Mouse (Mus musculus) retina, adult 2 months (tissue): ENCODE data around the gene Fras1.

Experiments used
- DNase-seq: peaks from one replicate; pipeline ENCODE4 v3.0.0-alpha.2; 2012; ENCODE audit warnings: low read depth, low spot score

Gene Fras1

GRCm38 (mm10) chr5:96402555-96402954 is 28.8 kb downstream of the Fras1 start:
- no peak for DNase-seq

GRCm38 (mm10) chr5:96405139-96405842 is 31.5 kb downstream of the Fras1 start:
- no peak for DNase-seq

- no peak for DNase-seq
These were observed 34.5 kb downstream of the Fras1 start for GRCm38 (mm10) chr5:96408291-96408690.

GRCm38 (mm10) chr5:96412754-96413394 is 39.1 kb downstream of the Fras1 start:
- no peak for DNase-seq

GRCm38 (mm10) chr5:96417121-96417520 is 43.4 kb downstream of the Fras1 start:
- no peak for DNase-seq

- no peak for DNase-seq
These were observed 47.8 kb downstream of the Fras1 start for GRCm38 (mm10) chr5:96421550-96421949.

GRCm38 (mm10) chr5:96422716-96423115 is 49.0 kb downstream of the Fras1 start:
- DNase-seq, result no peak

GRCm38 (mm10) chr5:96425391-96425790 is 51.6 kb downstream of the Fras1 start:
- DNase-seq, result no peak

- DNase-seq, result no peak
These were observed 55.9 kb downstream of the Fras1 start for GRCm38 (mm10) chr5:96429532-96430141.

GRCm38 (mm10) chr5:96437870-96438269 is 64.1 kb downstream of the Fras1 start:
- no peak for DNase-seq

GRCm38 (mm10) chr5:96439811-96440210 is 66.1 kb downstream of the Fras1 start:
- no peak for DNase-seq

- no peak for DNase-seq
These were observed 73.7 kb downstream of the Fras1 start for GRCm38 (mm10) chr5:96447460-96447859.

GRCm38 (mm10) chr5:96452027-96452426 is 78.3 kb downstream of the Fras1 start:
- no peak for DNase-seq

GRCm38 (mm10) chr5:96453386-96453785 is 79.6 kb downstream of the Fras1 start:
- DNase-seq, result no peak

- DNase-seq, result no peak
These were observed 80.7 kb downstream of the Fras1 start for GRCm38 (mm10) chr5:96454422-96454821.

- DNase-seq, result no peak
These were observed 81.5 kb downstream of the Fras1 start for GRCm38 (mm10) chr5:96455241-96455640.

GRCm38 (mm10) chr5:96457436-96457958 is 83.7 kb downstream of the Fras1 start:
- no peak for DNase-seq

- DNase-seq, result no peak
These were observed 85.8 kb downstream of the Fras1 start for GRCm38 (mm10) chr5:96459605-96460004.

GRCm38 (mm10) chr5:96462197-96462596 is 88.4 kb downstream of the Fras1 start:
- no peak for DNase-seq

- no peak for DNase-seq
These were observed 92.7 kb downstream of the Fras1 start for GRCm38 (mm10) chr5:96466461-96466860.

GRCm38 (mm10) chr5:96471995-96472394 is 98.2 kb downstream of the Fras1 start:
- DNase-seq, result no peak

- DNase-seq, result no peak
These were observed 101.7 kb downstream of the Fras1 start for GRCm38 (mm10) chr5:96475488-96475887.

- DNase-seq, result no peak
These were observed 105.2 kb downstream of the Fras1 start for GRCm38 (mm10) chr5:96479003-96479402.
